Mouse (Mus musculus): ENCODE results near the gene Kpna7. TPM values are rescaled to one million over a fixed set of nuclear protein-coding genes. Genes with fewer than 3 reads are reported as not detected.

The Kpna7 gene
- polyA plus RNA-seq, 1 experiment, result not detected

GRCm38 (mm10) chr5:144984839-144985238, 99.0 kb downstream of the Kpna7 start:
- no peak for TF ChIP-seq GATA1 (IDR thresholded peaks at IDR 0.05; ENCODE audit: low read length)

GRCm38 (mm10) chr5:144983227-144983626, 100.6 kb downstream of the Kpna7 start:
- TF ChIP-seq GATA1 (IDR thresholded peaks at IDR 0.05; ENCODE audit: low read length), result no peak

DNA sequence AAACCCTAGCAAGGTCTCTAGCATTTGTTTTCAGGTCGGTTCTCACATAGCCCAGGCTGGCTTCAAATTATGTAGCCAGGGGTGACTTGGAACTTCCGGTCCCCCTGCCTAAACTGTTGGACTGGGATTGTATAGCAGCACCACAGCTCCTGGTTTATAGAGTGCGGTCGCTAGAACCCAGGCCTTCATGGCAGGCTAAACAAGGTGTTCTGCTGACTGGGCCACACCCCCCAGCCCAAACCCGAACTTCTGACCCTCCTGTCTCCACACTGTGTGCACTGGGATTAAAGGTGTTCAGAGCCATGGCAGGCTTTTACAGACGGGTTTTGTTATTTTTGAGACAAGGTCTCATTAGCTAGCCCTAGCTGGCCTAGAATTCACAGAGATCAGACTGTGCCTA, 104.7 kb downstream of the Kpna7 start:
- no peak for TF ChIP-seq GATA1 (IDR thresholded peaks at IDR 0.05; ENCODE audit: low read length)

GRCm38 (mm10) chr5:144978533-144979107, 105.2 kb downstream of the Kpna7 start:
- TF ChIP-seq GATA1 (IDR thresholded peaks at IDR 0.05; ENCODE audit: low read length), result no peak

DNA sequence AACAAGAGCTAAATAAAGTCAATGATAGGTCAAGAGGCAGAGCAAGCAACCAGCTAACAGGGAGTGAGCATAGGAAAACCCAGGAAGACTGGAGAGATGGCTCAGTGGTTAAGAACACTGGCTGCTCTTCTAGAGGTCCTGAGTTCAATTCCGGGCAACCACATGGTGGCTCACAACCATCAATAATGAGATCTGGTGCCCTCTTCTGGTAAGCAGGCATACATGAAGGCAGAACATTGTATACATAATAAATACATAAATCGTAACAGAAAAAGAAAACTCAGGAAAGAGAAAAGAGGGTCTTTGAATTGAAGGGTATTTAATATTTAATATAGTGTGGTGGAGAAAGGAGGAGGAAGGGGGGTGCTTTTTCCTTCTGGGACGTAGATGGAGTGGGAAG, 112.6 kb downstream of the Kpna7 start:
- no peak for TF ChIP-seq GATA1 (IDR thresholded peaks at IDR 0.05; ENCODE audit: low read length)

DNA sequence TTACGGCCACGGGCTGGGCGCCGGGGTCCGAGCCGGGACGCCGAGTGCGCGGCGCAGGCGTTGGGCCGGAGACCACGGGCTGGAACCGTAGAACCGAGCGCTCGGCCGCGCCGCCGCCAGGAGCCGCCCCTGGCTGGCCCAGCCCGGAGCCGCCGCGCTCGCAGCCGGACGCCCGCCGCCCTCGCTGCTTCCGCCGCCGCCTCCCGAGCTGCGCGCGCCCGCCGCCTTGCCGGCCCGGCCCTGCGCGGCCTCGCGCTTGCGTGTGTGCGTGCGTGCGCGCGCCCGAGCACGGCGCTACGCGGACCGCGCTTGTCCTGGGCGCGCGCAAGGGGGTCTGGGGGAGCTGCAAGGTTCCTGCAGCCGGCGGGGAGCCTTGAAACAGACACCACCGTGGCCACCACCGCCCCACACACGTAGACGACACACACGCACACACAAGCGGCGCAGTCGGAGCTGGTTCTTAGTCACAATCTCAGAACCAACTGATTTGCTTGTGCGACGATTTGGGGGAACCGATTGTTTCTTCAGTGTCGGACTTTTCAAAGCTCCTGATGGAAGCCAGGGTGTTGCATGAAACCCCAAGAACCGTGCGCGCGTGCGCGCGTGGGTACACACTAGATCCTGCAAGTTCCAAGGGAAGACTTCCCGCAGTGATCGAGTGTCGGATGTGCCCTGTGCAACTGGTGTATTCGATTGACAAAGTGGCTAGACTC, 118.0 kb downstream of the Kpna7 start, which contains the start of gene Smurf1:
Gene Smurf1 (minus strand): TSS at position 209 of the 713 bp plus-strand sequence.
- no peak for TF ChIP-seq GATA1 (IDR thresholded peaks at IDR 0.05; ENCODE audit: low read length)

DNA sequence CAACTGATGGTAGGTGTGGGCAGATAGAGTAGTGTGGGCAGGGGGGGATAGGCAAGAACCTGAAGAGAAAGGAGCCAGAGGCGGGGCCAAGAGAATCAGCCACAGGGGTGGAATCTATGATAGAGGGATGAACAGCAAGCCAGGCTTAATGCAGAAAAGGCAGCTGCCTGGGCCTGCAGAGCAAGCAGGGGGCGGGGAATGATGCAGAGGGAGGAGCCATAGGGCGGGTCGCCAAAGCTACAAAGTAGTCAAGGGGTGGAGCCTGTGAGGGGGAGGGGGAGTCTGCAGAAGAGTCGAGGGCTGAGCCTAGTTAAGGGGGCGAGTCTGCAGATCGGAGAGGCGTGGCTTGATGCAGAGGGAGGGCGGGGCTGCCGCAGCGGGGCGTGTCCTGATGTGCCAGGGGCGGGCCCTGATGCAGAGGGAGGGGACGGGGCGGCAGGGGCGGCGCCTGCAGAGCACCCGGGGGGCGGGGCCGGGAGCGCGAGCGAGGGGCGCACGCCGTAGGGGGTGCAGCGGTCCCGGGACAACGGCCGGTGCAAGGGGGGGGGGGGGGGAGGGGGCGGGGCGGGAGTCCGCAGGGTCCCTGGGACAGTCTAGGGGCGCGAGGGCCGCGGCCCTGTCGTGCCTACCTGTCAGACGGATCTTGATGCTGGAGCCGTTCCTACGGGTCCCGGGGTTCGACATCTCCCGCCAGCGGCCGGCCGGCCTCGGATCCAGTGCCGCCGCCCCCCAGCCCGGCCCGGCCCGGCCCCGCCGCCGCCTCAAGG, 118.8 kb downstream of the Kpna7 start:
- no peak for TF ChIP-seq GATA1 (IDR thresholded peaks at IDR 0.05; ENCODE audit: low read length)

DNA sequence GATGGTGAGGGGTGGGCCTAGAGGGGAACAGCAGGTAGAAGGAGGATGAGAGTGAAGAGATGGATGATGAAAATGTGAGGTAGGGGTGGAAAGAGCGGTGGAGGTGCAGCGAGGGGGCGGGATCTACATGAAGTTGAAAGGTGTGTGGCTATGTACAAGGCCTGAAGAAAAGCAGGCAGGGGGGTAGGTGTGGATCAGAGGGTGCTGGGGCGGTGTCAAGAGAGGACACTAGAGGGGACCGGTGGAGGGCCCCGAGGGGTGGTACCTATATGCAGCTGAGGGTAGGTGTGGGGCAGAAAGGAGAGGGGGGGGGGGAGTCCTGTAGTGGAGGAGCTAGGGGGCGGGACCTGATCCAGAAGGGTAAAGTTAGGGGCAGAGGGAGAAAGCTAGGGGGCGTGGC, 119.4 kb downstream of the Kpna7 start:
- TF ChIP-seq GATA1 (IDR thresholded peaks at IDR 0.05; ENCODE audit: low read length), result no peak

DNA sequence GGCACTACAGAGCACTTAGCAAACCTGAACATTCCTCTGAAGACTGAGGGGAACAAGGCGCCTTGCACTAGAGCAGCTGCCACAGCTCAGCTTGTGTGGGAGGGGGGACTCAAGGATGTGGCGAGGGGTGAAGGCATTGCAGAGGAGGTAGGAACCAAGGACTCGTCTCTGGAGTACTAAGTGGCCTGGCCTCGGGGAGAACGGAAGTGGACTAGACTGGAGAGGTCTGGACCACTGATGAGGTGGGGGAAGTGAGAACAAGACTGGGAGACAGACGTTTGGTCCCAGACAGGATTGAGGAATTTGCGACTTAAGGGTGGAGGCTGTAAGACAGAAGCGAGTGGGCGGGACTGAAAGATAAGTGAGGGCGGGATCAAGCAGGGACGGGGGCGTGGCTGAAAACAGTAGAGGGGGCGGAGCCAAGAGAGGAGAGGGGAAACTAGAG, 120.0 kb downstream of the Kpna7 start:
- no peak for TF ChIP-seq GATA1 (IDR thresholded peaks at IDR 0.05; ENCODE audit: low read length)

DNA sequence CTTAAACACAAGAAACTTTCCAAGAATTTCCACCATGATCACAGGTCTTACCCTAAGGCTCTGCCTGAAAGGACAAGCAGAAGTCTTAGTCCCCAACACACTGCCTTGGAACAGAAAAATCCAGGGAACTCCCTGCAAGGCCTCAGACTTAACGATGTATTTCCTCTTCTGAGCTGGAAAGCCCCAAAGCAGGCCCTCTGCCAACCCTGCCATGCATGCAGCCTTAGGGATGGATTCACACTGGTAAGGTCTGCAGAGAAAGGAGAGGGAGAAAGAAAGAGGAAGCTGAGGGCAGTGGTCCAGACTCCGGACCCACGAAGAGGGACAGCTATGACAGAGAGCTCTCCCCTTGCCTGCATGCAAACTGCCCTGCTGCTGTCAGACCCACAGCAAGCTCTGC, 120.4 kb downstream of the Kpna7 start:
- no peak for TF ChIP-seq GATA1 (IDR thresholded peaks at IDR 0.05; ENCODE audit: low read length)

DNA sequence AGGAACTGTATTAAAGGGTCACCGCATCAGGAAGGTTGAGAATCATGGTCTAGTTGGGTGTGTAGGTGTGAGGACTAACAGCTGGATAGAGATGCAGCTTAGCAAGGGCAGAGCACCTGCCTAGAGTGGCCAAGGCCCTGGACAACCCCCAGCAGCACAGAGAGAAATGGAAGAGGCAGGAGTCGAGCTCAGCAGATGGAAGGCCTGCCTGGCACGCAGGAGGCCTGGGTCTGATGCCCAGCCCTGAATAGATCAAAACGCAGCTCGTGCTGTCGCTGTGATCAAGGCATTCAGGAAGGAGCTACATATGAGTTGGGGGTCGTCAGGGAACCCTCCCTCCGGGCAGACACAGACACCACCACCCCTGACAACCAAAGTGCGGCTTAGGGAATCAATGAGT, 125.6 kb downstream of the Kpna7 start:
- TF ChIP-seq GATA1 (IDR thresholded peaks at IDR 0.05; ENCODE audit: low read length), result no peak

DNA sequence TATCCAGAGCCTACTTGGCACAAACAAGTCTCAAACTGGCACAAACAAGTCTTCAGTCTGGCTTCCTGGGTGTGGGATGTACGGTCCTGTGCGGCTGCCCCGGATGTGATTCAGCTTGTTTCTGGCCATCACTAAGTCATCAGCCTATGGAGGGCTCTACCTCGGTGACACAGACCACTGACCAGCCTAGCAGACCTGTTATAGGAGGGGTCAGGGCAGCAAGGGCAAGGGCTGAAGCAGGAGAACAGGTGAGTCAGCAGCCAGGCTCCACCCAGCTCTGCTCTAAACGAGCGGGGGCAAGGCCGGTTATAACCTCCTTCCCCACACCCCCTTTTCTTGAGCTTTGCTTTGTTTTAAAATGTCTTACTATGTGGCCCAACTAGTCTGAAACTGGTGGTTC, 129.4 kb downstream of the Kpna7 start:
- no peak for TF ChIP-seq GATA1 (IDR thresholded peaks at IDR 0.05; ENCODE audit: low read length)

DNA sequence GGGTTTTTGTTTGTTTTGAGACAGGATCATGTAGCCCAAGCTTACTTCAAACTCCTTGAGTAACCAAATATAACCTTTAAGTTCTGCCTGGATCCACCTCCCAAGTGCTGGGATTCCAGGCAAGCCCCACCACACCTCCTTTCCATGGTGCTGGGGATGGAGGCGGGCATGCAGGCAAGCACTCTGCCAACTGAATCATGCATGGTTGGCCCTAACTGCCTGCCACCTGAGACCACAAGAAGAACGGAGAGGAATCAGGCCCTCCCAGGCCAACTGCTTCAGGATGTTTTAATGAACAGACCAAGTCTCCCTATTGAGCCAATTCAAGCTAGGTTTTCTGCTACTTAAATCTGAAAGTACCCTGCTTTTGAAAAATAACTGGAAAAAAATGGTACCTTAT, 131.2 kb downstream of the Kpna7 start:
- no peak for TF ChIP-seq GATA1 (IDR thresholded peaks at IDR 0.05; ENCODE audit: low read length)

DNA sequence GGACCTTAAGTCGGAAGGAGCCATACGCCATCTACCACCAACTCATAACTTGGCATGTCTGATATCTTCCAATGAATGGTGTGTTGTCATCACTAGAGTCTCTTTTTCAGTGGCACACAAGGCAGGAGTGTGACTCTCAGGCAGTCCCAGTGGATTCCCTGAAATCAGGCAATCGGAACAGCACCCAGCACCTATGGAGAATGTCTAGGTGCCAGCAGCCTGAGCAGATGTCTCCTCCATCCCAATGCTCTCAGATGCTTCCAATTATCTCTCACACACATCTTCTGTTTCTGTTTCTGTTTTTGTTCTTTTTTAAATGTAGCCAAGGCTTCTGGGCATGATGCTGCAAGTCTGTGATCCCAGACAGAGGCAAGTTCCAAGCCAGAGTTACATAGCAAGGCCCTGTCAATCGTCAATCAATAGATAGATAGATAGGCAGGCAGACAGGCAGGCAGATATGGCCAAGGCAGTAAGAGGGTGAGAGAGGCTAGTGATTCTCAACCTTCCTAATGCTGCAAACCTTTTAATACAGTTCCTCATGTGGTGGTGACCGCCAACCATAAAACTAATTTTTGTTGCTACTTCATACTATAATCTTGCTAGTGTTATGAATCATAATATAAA, 133.3 kb downstream of the Kpna7 start:
- TF ChIP-seq GATA1 (IDR thresholded peaks at IDR 0.05; ENCODE audit: low read length), result no peak

DNA sequence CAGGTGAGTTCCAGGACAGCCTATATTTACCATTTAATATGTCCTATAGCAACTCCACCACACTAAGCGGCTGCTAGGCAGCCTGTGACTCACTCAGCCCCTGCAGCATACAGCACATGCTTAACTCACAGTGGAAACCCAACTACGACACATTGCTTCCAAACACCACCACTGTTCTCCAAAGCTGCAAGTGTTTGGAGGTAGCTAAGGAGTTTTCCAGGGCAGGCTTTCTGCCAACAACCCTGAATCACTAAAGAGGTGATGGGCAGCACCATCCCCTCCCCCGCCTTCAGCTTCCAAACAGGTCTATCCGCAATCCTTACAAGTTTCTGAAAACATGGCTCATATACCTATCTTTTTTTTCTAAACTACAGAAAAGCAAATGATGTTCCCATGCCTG, 134.0 kb downstream of the Kpna7 start:
- TF ChIP-seq GATA1 (IDR thresholded peaks at IDR 0.05; ENCODE audit: low read length), result no peak

DNA sequence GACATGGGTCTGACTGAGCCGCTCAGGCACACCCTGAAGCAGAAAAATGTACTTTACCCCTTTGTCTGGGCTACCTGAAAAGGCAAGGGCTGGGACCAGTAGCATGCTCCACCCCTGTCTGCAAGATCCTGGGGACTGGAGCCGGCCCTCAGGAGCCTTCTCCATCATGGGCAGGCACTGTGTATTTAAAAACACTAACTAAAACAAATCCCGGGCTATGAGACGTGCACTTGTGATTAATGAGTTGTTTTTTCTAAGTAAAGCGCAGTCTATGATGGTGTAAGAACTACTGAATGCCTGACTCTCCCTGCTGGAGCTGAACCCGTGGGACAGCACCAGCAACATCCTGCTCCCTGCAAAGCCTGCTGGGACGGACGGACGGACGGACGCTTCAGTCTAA, 135.4 kb downstream of the Kpna7 start:
- no peak for TF ChIP-seq GATA1 (IDR thresholded peaks at IDR 0.05; ENCODE audit: low read length)
